In genomic region chr17:72809942-72810654, GRCm38 (mm10) we compare ENCODE assay signal across 24 mouse cellular contexts. TPM values are rescaled to one million over a fixed set of nuclear protein-coding genes. Genes with fewer than 3 reads are reported as not detected.
DNase-seq lines count a peak whose midpoint lies in the region; ATAC-seq lines count a peak whose summit lies in the region.
"Had no signal": no experiment of that assay in that cellular context is flagged by ENCODE, and none has a peak within 500 bp of the region (broad histone marks: within the 10 kb centered on the region; RNA-seq: fewer than 3 reads in every experiment).

No protein-coding gene starts in this region.

- no peak overlapping the region for H3K4me2 ChIP-seq in hindbrain, embryonic 14.5 days (replicated peaks)
- H3K4me2 ChIP-seq: embryonic facial prominence, embryonic 15.5 days; hindbrain, embryonic 13.5 days; intestine, embryonic 15.5 days had no signal

- 41% methylated on average over 7 of the region's 7 CpGs for WGBS in hindbrain, embryonic 10.5 days
- WGBS in hindbrain, embryonic 14.5 days: 63% methylated on average over 7 of the region's 7 CpGs
- 47% methylated on average over 7 of the region's 7 CpGs for whole genome bisulfite sequencing in embryonic facial prominence, embryonic 10.5 days

- H3K4me3 ChIP-seq in hindbrain, embryonic 10.5 days: no peak overlapping the region
- no peak overlapping the region for H3K4me3 ChIP-seq in hindbrain, embryonic 14.5 days (replicated peaks; ENCODE audit: low read length)
- H3K4me3 ChIP-seq in embryonic facial prominence, embryonic 10.5 days: no peak overlapping the region
- H3K4me3 ChIP-seq: embryonic facial prominence, embryonic 15.5 days; erythroblast, embryonic 14.5 days; forebrain, embryonic 10.5 days; heart, embryonic 10.5 days; hindbrain, embryonic 13.5 days; intestine, embryonic 15.5 days had no signal

- H3K27me3 ChIP-seq in hindbrain, embryonic 10.5 days (ENCODE audit: insufficient read depth, poor library complexity, severe bottlenecking): no peaks in the 10 kb centered on the region; the same call in 1 of the 2 replicates
- no peaks in the 10 kb centered on the region for H3K27me3 ChIP-seq in hindbrain, embryonic 14.5 days (ENCODE audit: control insufficient read depth, insufficient read depth, low read length)
- peaks cover 7% of the 10 kb centered on the region; the same call in 1 of the 2 replicates for H3K27me3 ChIP-seq in embryonic facial prominence, embryonic 10.5 days (replicated peaks; ENCODE audit: low read depth, poor library complexity, severe bottlenecking)
- H3K27me3 ChIP-seq: embryonic facial prominence, embryonic 15.5 days; hindbrain, embryonic 13.5 days; intestine, embryonic 15.5 days had no signal

- ATAC-seq in hindbrain, embryonic 14.5 days (ENCODE audit: low FRiP score): no peak
- ATAC-seq: forebrain, embryonic 14.5 days; intestine, embryonic 15.5 days had no signal

- peaks cover 9% of the 10 kb centered on the region for H3K4me1 ChIP-seq in hindbrain, embryonic 10.5 days (replicated peaks)
- H3K4me1 ChIP-seq in hindbrain, embryonic 14.5 days (replicated peaks; ENCODE audit: control insufficient read depth, insufficient read depth, low read length): no peaks in the 10 kb centered on the region
- H3K4me1 ChIP-seq in embryonic facial prominence, embryonic 10.5 days: 0 out of 2 replicates have a peak, but pooled peaks cover 6% of the 10 kb centered on the region
- H3K4me1 ChIP-seq: intestine, embryonic 15.5 days had no signal

- no peak overlapping the region for H3K9ac ChIP-seq in hindbrain, embryonic 14.5 days
- H3K9ac ChIP-seq: embryonic facial prominence, embryonic 15.5 days; hindbrain, embryonic 13.5 days; intestine, embryonic 15.5 days had no signal

- no peak overlapping the region for H3K27ac ChIP-seq in hindbrain, embryonic 10.5 days
- no peak overlapping the region for H3K27ac ChIP-seq in hindbrain, embryonic 14.5 days
- no peak overlapping the region for H3K27ac ChIP-seq in embryonic facial prominence, embryonic 10.5 days (replicated peaks)
- H3K27ac ChIP-seq: embryonic facial prominence, embryonic 15.5 days; forebrain, embryonic 10.5 days; heart, embryonic 10.5 days; hindbrain, embryonic 13.5 days; intestine, embryonic 15.5 days had no signal

- H3K36me3 ChIP-seq in hindbrain, embryonic 10.5 days: no peaks in the 10 kb centered on the region
- H3K36me3 ChIP-seq in hindbrain, embryonic 14.5 days (replicated peaks; ENCODE audit: control insufficient read depth, insufficient read depth): no peaks in the 10 kb centered on the region
- H3K36me3 ChIP-seq in embryonic facial prominence, embryonic 10.5 days (replicated peaks): no peaks in the 10 kb centered on the region
- H3K36me3 ChIP-seq: embryonic facial prominence, embryonic 15.5 days; forebrain, embryonic 10.5 days; G1E; heart, embryonic 10.5 days; hindbrain, embryonic 13.5 days; intestine, embryonic 15.5 days had no signal

- DNase-seq in hindbrain, embryonic 10.5 days (ENCODE audit: low spot score): peak; percentile 34
- DNase-seq in hindbrain, embryonic 14.5 days (ENCODE audit: low spot score): no peak
- DNase-seq in A20 (ENCODE audit: low read depth, low spot score): peak; percentile 20
- DNase-seq in embryo, embryonic 10 days (ENCODE audit: low spot score): peak; percentile 35
- peak; percentile 24 for DNase-seq in embryonic facial prominence, embryonic 10.5 days (ENCODE audit: low spot score)
- no peak for DNase-seq in retina, embryonic 14.5 days (ENCODE audit: low spot score)
- DNase-seq in adrenal gland, adult 2 months: no peak
- no peak for DNase-seq in cerebellum, postnatal 4 days (ENCODE audit: low spot score in 2 of 2)
- DNase-seq: adrenal gland, postnatal 10 days; cerebellum, adult 11 months; cerebellum, adult 8-10 months; cerebellum, postnatal 25 days; gastrocnemius, postnatal 14 days; heart, postnatal 10 days; heart, postnatal 4 days; kidney, adult 2 months had no signal

- H3K9me3 ChIP-seq in hindbrain, embryonic 10.5 days: 0 out of 2 replicates have a peak, but pooled peaks cover 3% of the 10 kb centered on the region
- no peaks in the 10 kb centered on the region for H3K9me3 ChIP-seq in hindbrain, embryonic 14.5 days (ENCODE audit: control insufficient read depth, low read length)
- no peaks in the 10 kb centered on the region for H3K9me3 ChIP-seq in embryonic facial prominence, embryonic 10.5 days
- H3K9me3 ChIP-seq: embryonic facial prominence, embryonic 15.5 days; forebrain, embryonic 10.5 days; G1E; heart, embryonic 10.5 days; hindbrain, embryonic 13.5 days; intestine, embryonic 15.5 days had no signal

RNA-seq across cellular contexts. Expression of gene Ypel5, which starts 26.2 kb away (rescaled TPM):
- polyA plus RNA-seq in hindbrain, embryonic 10.5 days (2016; fragmentation: Nextera tagmentation; extraction: Ambion mirVana): 34.2 and 49.1 TPM in 2 replicates
- polyA plus RNA-seq in hindbrain, embryonic 14.5 days (2014; fragmentation: Nextera tagmentation; extraction: Ambion mirVana): 118 TPM in 2 replicates
- polyA plus RNA-seq in embryonic facial prominence, embryonic 10.5 days (2016; fragmentation: Nextera tagmentation; extraction: Ambion mirVana): 25.2 and 28.0 TPM in 2 replicates
- total RNA-seq in adrenal gland, adult 2 months (2021): 10 to 100 TPM; 54.6 to 78.9 TPM
- 12.3 and 13.1 TPM in 2 replicates for polyA plus RNA-seq in adrenal gland, adult 2 months (2012; rRNA removed)

Comparison
In these comparisons a context has a peak if more than half of its experiments do, and no peak if none do; other contexts are left out.
1. DNase-seq: peak in hindbrain, embryonic 10.5 days (single experiment), A20 (single experiment), embryo, embryonic 10 days (single experiment) and embryonic facial prominence, embryonic 10.5 days (single experiment); none in hindbrain, embryonic 14.5 days (single experiment), retina, embryonic 14.5 days (single experiment), adrenal gland, adult 2 months (single experiment) and cerebellum, postnatal 4 days (0 of 2).